Mouse (Mus musculus) ES-E14 (cell line): ENCODE measurements around the gene Chst3. TPM values are rescaled to one million over a fixed set of nuclear protein-coding genes. Genes with fewer than 3 reads are reported as not detected.

Source experiments
- DNase-seq: peaks from one replicate; pipeline ENCODE4 v3.0.0-alpha.2; 2013; ENCODE audit warnings: low read depth, low spot score
- H3K27ac ChIP-seq: 2 replicates; pipeline ENCODE4 v1.5.1; 2012; ENCODE audit warnings: low read depth, mild to moderate bottlenecking, low read length, moderate library complexity, mixed read lengths; ENCODE audit not compliant: poor library complexity, insufficient read depth, severe bottlenecking
- H3K36me3 ChIP-seq: 2 replicates; pipeline ENCODE4 v1.6.1; 2012; ENCODE audit warnings: mild to moderate bottlenecking, low read length, moderate library complexity, mixed read lengths; ENCODE audit not compliant: control insufficient read depth, poor library complexity, insufficient read depth, severe bottlenecking
- H3K4me1 ChIP-seq, 2 experiments: fragments of 150-350 bp in 1 of 2; sonication (generic) in 1 of 2; 2 replicates each; pipeline ENCODE4 v1.6.1; 2012; ENCODE audit warnings: low read length in 2 of 2, mild to moderate bottlenecking in 1 of 2, mixed read lengths in 1 of 2; ENCODE audit not compliant: control insufficient read depth in 2 of 2, insufficient read depth in 2 of 2, poor library complexity in 1 of 2
- H3K4me3 ChIP-seq, 2 experiments: fragments of 150-350 bp in 1 of 2; sonication (generic) in 1 of 2; 2 replicates each; pipeline ENCODE4 v1.5.1; 2012; ENCODE audit warnings: low read length in 2 of 2, low read depth in 1 of 2, mild to moderate bottlenecking in 1 of 2, mixed read lengths in 1 of 2; ENCODE audit not compliant: insufficient read depth in 1 of 2, poor library complexity in 1 of 2, severe bottlenecking in 1 of 2
- H3K9ac ChIP-seq: 2 replicates; pipeline ENCODE4 v1.6.1; 2012; ENCODE audit warnings: low read depth, mild to moderate bottlenecking, low read length, mixed read lengths; ENCODE audit not compliant: poor library complexity, insufficient read depth, severe bottlenecking
- H3K9me3 ChIP-seq: fragments of 150-350 bp; sonication (generic); 2 replicates; pipeline ENCODE4 v1.6.1; 2012; ENCODE audit warnings: low read depth, mild to moderate bottlenecking, low read length; ENCODE audit not compliant: control insufficient read depth, insufficient read depth
- CHD2 ChIP-seq: IDR thresholded peaks from 2 replicates; pipeline ENCODE4 v1.6.1; 2014; ENCODE audit warnings: mild to moderate bottlenecking, low read depth, low read length, inconsistent platforms
- HCFC1 ChIP-seq: IDR thresholded peaks from 2 replicates; pipeline ENCODE4 v1.6.1; 2012; ENCODE audit warnings: low read length, inconsistent platforms, borderline replicate concordance; ENCODE audit not compliant: insufficient read depth
- MAFK ChIP-seq: IDR thresholded peaks from 2 replicates; pipeline ENCODE4 v1.6.1; 2014; ENCODE audit warnings: mild to moderate bottlenecking, low read depth, low read length, inconsistent platforms; ENCODE audit not compliant: insufficient read depth
- ZC3H11A ChIP-seq: IDR thresholded peaks from 2 replicates; pipeline ENCODE4 v1.6.1; 2012; ENCODE audit warnings: low read depth, mild to moderate bottlenecking, inconsistent platforms, low read length, borderline replicate concordance
- ZNF384 ChIP-seq: IDR thresholded peaks from 2 replicates; pipeline ENCODE4 v1.6.1; 2012; ENCODE audit warnings: low read depth, low read length, inconsistent platforms
- in situ Hi-C, 2 experiments: fragments of 600-800 bp; cut with MboI; formaldehyde crosslinking; loops; one replicate each; pipeline ENCODE4 v1.15.1; 2025; ENCODE audit warnings: low sequenced_read_pairs in 2 of 2, inconsistent platforms in 1 of 2; ENCODE audit not compliant: unreplicated experiment in 2 of 2
- total RNA-seq: library from RNA; depleted of rRNA; stranded (reverse); fragments of 300-350 nt; gene quantifications from 2 replicates; pipeline ENCODE4 v1.2.3, GENCODE M21; 2012

Gene Chst3
- total RNA-seq, 1 experiment = 1.8 TPM

DNA sequence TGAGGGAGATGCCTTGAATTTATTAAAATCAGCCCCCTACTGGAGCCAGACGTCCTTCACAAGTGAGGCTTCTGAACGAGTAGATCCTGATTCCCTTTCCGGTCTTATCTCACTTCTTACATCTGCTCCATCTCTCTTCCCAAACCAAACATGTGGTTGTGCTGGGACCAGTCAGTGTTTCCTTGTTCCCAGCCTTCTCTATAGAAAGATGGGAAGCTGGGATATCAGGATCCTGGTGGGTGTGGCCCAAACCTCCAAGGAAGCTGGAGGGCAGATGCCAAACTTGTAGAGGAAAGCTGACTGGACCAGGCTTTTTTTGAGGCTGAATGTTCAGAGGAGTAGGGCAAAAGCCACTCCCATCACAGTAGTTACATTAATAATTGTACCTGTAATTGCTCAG lies 44.6 kb downstream of the Chst3 start:
- no peak for DNase-seq
- H3K36me3 ChIP-seq = no peaks in the 10 kb centered on the region
- no peak overlapping the region for H3K27ac ChIP-seq
- peaks cover 0 to 9% of the 10 kb centered on the region in 2 experiments; a peak in 2 of 4 replicates for H3K4me1 ChIP-seq
- TF ChIP-seq ZNF384 (no peak), ZC3H11A (no peak), CHD2 (no peak), HCFC1 (no peak), MAFK (no peak)
- H3K9me3 ChIP-seq = no peaks in the 10 kb centered on the region
- no peak overlapping the region for H3K9ac ChIP-seq
- no peak overlapping the region for H3K4me3 ChIP-seq
- in situ Hi-C loops = no loop called here

DNA sequence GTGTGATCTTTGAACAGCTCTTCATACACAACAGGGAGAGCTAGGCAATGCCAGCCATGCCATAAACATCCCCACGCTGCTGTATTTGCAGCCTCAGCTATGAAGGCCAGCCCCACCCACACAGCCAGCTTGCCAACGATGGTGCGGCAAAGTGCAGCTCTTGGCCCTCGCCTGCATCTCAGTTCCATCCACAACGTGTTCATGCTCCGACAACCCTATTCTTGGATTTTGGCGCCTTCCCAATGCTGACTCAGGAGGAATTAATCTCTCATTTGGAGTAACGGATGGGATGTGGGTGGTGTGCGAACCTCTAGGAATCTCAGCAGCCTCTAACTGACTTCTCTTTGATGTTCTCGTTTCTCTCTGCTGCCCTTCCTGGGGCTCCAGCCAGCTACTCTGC lies 46.0 kb downstream of the Chst3 start:
- TF ChIP-seq HCFC1 (no peak), ZNF384 (no peak), MAFK (no peak), ZC3H11A (no peak), CHD2 (no peak)
- in situ Hi-C loops = no loop called here
- no peak overlapping the region for H3K27ac ChIP-seq

DNA sequence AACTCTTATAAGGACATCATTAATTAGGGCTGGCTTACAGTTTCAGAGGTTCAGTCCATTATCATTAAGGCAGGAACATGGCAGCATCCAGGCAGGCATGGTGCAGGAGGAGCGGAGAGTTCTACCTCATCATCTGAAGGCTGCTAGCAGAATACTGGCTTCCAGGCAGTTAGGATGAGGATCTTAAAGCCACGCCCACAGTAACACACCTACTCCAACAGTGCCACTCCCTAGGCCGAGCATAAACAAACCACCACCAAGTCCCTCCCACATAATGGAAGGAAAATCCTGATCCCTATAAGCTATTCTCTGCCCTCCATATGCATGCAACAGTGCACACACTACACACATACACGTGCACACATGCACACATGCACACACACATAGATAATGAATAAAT lies 46.8 kb downstream of the Chst3 start:
- no peak for DNase-seq
- Histone ChIP-seq H3K4me3 (no peak overlapping the region), H3K36me3 (no peaks in the 10 kb centered on the region), H3K27ac (no peak overlapping the region), H3K9ac (no peak overlapping the region), H3K4me1 (peaks cover 0 to 9% of the 10 kb centered on the region in 2 experiments; a peak in 2 of 4 replicates), H3K9me3 (no peaks in the 10 kb centered on the region)
- in situ Hi-C loops = no loop called here
- no peak for TF ChIP-seq CHD2
- no peak for TF ChIP-seq MAFK
- TF ChIP-seq ZC3H11A = no peak
- TF ChIP-seq ZNF384 = no peak
- TF ChIP-seq HCFC1 = no peak

More for the DNA sequence above, 46.0 kb downstream of the Chst3 start:
- no peaks in the 10 kb centered on the region for H3K36me3 ChIP-seq
- no peak overlapping the region for H3K9ac ChIP-seq
- H3K9me3 ChIP-seq = no peaks in the 10 kb centered on the region
- H3K4me3 ChIP-seq = no peak overlapping the region
- H3K4me1 ChIP-seq = peaks cover 0 to 9% of the 10 kb centered on the region in 2 experiments; a peak in 2 of 4 replicates
- DNase-seq = no peak

DNA sequence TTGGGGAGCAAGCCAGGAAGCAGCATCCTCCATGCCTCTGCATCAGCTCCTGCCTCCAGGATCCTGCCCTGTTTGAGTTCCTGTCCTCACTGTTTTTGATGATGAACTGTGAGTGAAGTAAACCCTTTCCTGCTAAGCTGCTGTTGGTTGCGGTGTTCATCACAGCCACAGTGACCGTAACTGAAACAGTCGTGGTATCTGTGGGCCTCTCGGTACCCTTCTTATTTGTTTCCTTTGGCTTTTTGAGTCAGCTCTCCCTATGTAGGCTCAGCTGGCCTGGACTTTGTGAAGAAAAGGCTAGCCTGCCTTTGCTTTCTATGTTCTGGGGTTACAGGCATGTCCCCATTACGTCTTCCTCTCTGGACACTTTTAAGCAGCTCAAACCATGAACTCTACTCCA lies 47.7 kb downstream of the Chst3 start:
- no peak for DNase-seq
- Histone ChIP-seq H3K36me3 (no peaks in the 10 kb centered on the region), H3K4me3 (no peak overlapping the region), H3K27ac (no peak overlapping the region), H3K9ac (no peak overlapping the region), H3K9me3 (no peaks in the 10 kb centered on the region), H3K4me1 (peaks cover 5 to 14% of the 10 kb centered on the region in 2 experiments)
- in situ Hi-C loops = no loop called here
- TF ChIP-seq ZC3H11A = no peak
- no peak for TF ChIP-seq CHD2
- TF ChIP-seq MAFK = no peak
- no peak for TF ChIP-seq ZNF384
- TF ChIP-seq HCFC1 = no peak

DNA sequence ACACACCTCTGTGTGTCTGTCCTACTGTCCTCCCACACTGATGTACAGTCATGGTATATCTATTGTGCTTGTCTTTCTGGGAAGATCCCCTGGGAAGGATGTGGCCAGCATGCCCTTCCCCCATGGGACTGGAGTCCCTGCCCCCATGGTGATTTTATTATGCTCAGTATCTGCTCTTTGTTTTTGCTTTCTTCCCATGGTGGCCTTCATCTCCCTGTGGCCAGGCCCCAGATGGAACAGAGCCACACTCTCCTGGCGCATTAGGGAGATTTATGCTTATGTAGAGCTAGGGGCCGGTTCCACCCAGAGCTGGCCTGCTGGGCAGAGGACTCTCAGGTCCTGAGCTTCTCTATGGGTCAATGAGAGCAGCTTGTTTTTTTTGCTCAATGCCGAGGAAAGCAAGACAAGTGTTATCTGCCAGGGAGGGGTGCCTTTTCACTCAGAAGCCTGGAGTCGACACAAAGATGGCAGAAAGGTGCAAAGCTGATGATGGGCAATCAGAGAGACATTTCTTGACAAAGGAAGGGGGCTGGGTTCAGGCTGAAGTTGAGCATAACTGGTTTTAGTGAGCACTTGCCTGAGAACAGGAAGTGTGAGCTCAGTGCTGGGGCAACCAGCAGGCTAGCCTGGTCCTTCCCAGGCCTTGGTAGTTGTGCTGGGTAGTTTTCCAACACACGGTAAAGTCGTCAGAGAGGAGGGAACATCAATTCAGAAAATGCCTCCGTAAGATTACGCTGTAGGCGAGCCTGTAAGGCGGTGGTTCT lies 48.6 kb downstream of the Chst3 start:
- no peak overlapping the region for H3K9ac ChIP-seq
- in situ Hi-C loops = no loop called here
- peaks cover 9 to 11% of the 10 kb centered on the region in 2 experiments; a peak in 3 of 4 replicates for H3K4me1 ChIP-seq
- DNase-seq = no peak
- H3K36me3 ChIP-seq = no peaks in the 10 kb centered on the region
- no peak overlapping the region for H3K27ac ChIP-seq
- TF ChIP-seq CHD2 (no peak), HCFC1 (no peak), MAFK (no peak), ZNF384 (no peak), ZC3H11A (no peak)
- H3K4me3 ChIP-seq = no peak overlapping the region
- no peaks in the 10 kb centered on the region for H3K9me3 ChIP-seq
